Mouse (Mus musculus): ENCODE measurements around the gene Cth. TPM values are rescaled to one million over a fixed set of nuclear protein-coding genes. Genes with fewer than 3 reads are reported as not detected.

Cth gene
- total and polyA plus RNA-seq, 3 experiments = not detected

- no peak for DNase-seq (ENCODE audit: low spot score)
Observed at GRCm38 (mm10) chr3:157932074-157932473, 7.2 kb upstream of the Cth start.

GRCm38 (mm10) chr3:157931592-157931991, 6.7 kb upstream of the Cth start:
- Histone ChIP-seq H3K4me3 (ENCODE audit: low read depth, low read length) (no peak overlapping the region), H3K27me3 (ENCODE audit: insufficient read depth, low read length) (peaks cover 11% of the 10 kb centered on the region; the same call in 1 of the 2 replicates), H3K9me3 (replicated peaks) (no peaks in the 10 kb centered on the region), H3K36me3 (replicated peaks) (no peaks in the 10 kb centered on the region), H3K4me1 (ENCODE audit: insufficient read depth, low read depth, low read length) (no peaks in the 10 kb centered on the region)
- no peak for DNase-seq (ENCODE audit: low spot score)
- TF ChIP-seq CTCF (IDR thresholded peaks at IDR 0.05; ENCODE audit: low read depth, low read length) (no peak), GATA1 (IDR thresholded peaks at IDR 0.05; ENCODE audit: borderline replicate concordance, low read length) (no peak), TAL1 (conservative IDR thresholded peaks at IDR 0.05; ENCODE audit: low read depth, low read length) (no peak), GATA2 (IDR thresholded peaks at IDR 0.05; ENCODE audit: borderline replicate concordance, low read depth, low read length) (no peak), POLR2AphosphoS5 (IDR thresholded peaks at IDR 0.05; ENCODE audit: insufficient replicate concordance, low read depth, low read length) (no peak)
- ATAC-seq (ENCODE audit: extremely low read depth, insufficient number of reproducible peaks, low FRiP score, poor library complexity, severe bottlenecking) = no peak

More at GRCm38 (mm10) chr3:157932074-157932473, 7.2 kb upstream of the Cth start:
- ATAC-seq (ENCODE audit: extremely low read depth, insufficient number of reproducible peaks, low FRiP score, poor library complexity, severe bottlenecking) = no peak
- TF ChIP-seq GATA2 (IDR thresholded peaks at IDR 0.05; ENCODE audit: borderline replicate concordance, low read depth, low read length) = no peak
- no peak overlapping the region for H3K4me3 ChIP-seq (ENCODE audit: low read depth, low read length)
- H3K9me3 ChIP-seq (replicated peaks) = no peaks in the 10 kb centered on the region
- no peaks in the 10 kb centered on the region for H3K36me3 ChIP-seq (replicated peaks)
- no peaks in the 10 kb centered on the region for H3K4me1 ChIP-seq (ENCODE audit: insufficient read depth, low read depth, low read length)
- peaks cover 11% of the 10 kb centered on the region; the same call in 1 of the 2 replicates for H3K27me3 ChIP-seq (ENCODE audit: insufficient read depth, low read length)

GRCm38 (mm10) chr3:157929417-157929816, 4.5 kb upstream of the Cth start:
- no peak for DNase-seq (ENCODE audit: low spot score)
- no peak for ATAC-seq (ENCODE audit: extremely low read depth, insufficient number of reproducible peaks, low FRiP score, poor library complexity, severe bottlenecking)
- Histone ChIP-seq H3K4me3 (ENCODE audit: low read depth, low read length) (no peak overlapping the region), H3K36me3 (replicated peaks) (no peaks in the 10 kb centered on the region), H3K9me3 (replicated peaks) (no peaks in the 10 kb centered on the region), H3K4me1 (ENCODE audit: insufficient read depth, low read depth, low read length) (no peaks in the 10 kb centered on the region), H3K27me3 (ENCODE audit: insufficient read depth, low read length) (peaks cover 16% of the 10 kb centered on the region)
- TF ChIP-seq GATA2 (IDR thresholded peaks at IDR 0.05; ENCODE audit: borderline replicate concordance, low read depth, low read length) (no peak), TAL1 (conservative IDR thresholded peaks at IDR 0.05; ENCODE audit: low read depth, low read length) (no peak), POLR2AphosphoS5 (IDR thresholded peaks at IDR 0.05; ENCODE audit: insufficient replicate concordance, low read depth, low read length) (no peak), GATA1 (IDR thresholded peaks at IDR 0.05; ENCODE audit: borderline replicate concordance, low read length) (no peak), CTCF (IDR thresholded peaks at IDR 0.05; ENCODE audit: low read depth, low read length) (no peak)

GRCm38 (mm10) chr3:157928731-157929130, 3.9 kb upstream of the Cth start:
- H3K9me3 ChIP-seq (replicated peaks) = no peaks in the 10 kb centered on the region
- no peak overlapping the region for H3K4me3 ChIP-seq (ENCODE audit: low read depth, low read length)
- no peaks in the 10 kb centered on the region for H3K4me1 ChIP-seq (ENCODE audit: insufficient read depth, low read depth, low read length)
- no peaks in the 10 kb centered on the region for H3K36me3 ChIP-seq (replicated peaks)
- DNase-seq (ENCODE audit: low spot score) (no peak), ATAC-seq (ENCODE audit: extremely low read depth, insufficient number of reproducible peaks, low FRiP score, poor library complexity, severe bottlenecking) (no peak)
- H3K27me3 ChIP-seq (ENCODE audit: insufficient read depth, low read length) = peaks cover 14% of the 10 kb centered on the region
- TF ChIP-seq GATA2 (IDR thresholded peaks at IDR 0.05; ENCODE audit: borderline replicate concordance, low read depth, low read length) (no peak), CTCF (IDR thresholded peaks at IDR 0.05; ENCODE audit: low read depth, low read length) (no peak), POLR2AphosphoS5 (IDR thresholded peaks at IDR 0.05; ENCODE audit: insufficient replicate concordance, low read depth, low read length) (no peak), TAL1 (conservative IDR thresholded peaks at IDR 0.05; ENCODE audit: low read depth, low read length) (no peak), GATA1 (IDR thresholded peaks at IDR 0.05; ENCODE audit: borderline replicate concordance, low read length) (no peak)

DNA sequence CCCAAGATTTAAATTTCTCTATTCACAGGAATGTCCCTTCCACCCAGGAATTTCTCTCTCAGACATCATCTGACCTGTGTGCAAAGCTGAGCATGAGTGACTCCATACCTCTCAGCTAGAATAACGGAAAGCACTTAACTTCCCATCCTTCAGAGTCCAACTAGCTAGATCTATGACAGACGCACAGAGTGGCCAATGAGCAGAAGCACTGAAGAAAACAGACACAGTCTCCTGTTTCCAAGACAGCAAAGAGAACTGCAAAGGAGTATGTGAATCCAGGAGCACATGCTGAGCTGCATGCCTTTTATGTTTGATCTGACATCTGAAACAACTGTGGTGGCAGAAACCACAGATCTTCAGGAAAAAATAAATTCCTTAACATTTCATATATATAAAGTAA, 1.9 kb upstream of the Cth start:
- DNase-seq (ENCODE audit: low spot score) (no peak), ATAC-seq (ENCODE audit: extremely low read depth, insufficient number of reproducible peaks, low FRiP score, poor library complexity, severe bottlenecking) (no peak)
- H3K36me3 ChIP-seq (replicated peaks) = no peaks in the 10 kb centered on the region
- peaks cover 11% of the 10 kb centered on the region for H3K27me3 ChIP-seq (ENCODE audit: insufficient read depth, low read length)
- H3K4me3 ChIP-seq (ENCODE audit: low read depth, low read length) = no peak overlapping the region
- H3K9me3 ChIP-seq (replicated peaks) = no peaks in the 10 kb centered on the region
- TF ChIP-seq GATA1 (IDR thresholded peaks at IDR 0.05; ENCODE audit: borderline replicate concordance, low read length) (no peak), POLR2AphosphoS5 (IDR thresholded peaks at IDR 0.05; ENCODE audit: insufficient replicate concordance, low read depth, low read length) (no peak), CTCF (IDR thresholded peaks at IDR 0.05; ENCODE audit: low read depth, low read length) (no peak)
- no peaks in the 10 kb centered on the region for H3K4me1 ChIP-seq (ENCODE audit: insufficient read depth, low read depth, low read length)

- H3K36me3 ChIP-seq (replicated peaks) = no peaks in the 10 kb centered on the region
- no peaks in the 10 kb centered on the region for H3K4me1 ChIP-seq (ENCODE audit: insufficient read depth, low read depth, low read length)
- no peak overlapping the region for H3K4me3 ChIP-seq (ENCODE audit: low read depth, low read length)
- no peak for DNase-seq (ENCODE audit: low spot score)
- no peaks in the 10 kb centered on the region for H3K9me3 ChIP-seq (replicated peaks)
- no peak for ATAC-seq (ENCODE audit: extremely low read depth, insufficient number of reproducible peaks, low FRiP score, poor library complexity, severe bottlenecking)
- peaks cover 11% of the 10 kb centered on the region for H3K27me3 ChIP-seq (ENCODE audit: insufficient read depth, low read length)
- TF ChIP-seq CTCF (IDR thresholded peaks at IDR 0.05; ENCODE audit: low read depth, low read length) (no peak), GATA1 (IDR thresholded peaks at IDR 0.05; ENCODE audit: borderline replicate concordance, low read length) (no peak), TAL1 (conservative IDR thresholded peaks at IDR 0.05; ENCODE audit: low read depth, low read length) (no peak), POLR2AphosphoS5 (IDR thresholded peaks at IDR 0.05; ENCODE audit: insufficient replicate concordance, low read depth, low read length) (no peak), GATA2 (IDR thresholded peaks at IDR 0.05; ENCODE audit: borderline replicate concordance, low read depth, low read length) (no peak)
Observed at GRCm38 (mm10) chr3:157925706-157926510, 1.0 kb upstream of the Cth start.
